Mouse (Mus musculus) liver, adult 2 months (tissue): ENCODE measurements around the gene Sgsm2. TPM values are rescaled to one million over a fixed set of nuclear protein-coding genes. Genes with fewer than 3 reads are reported as not detected.

Experiments used
- DNase-seq: peaks from one replicate; pipeline ENCODE4 v3.0.0-alpha.2; 2011; ENCODE audit warnings: low read depth, low spot score; ENCODE audit errors: extremely low read depth
- H3K27ac ChIP-seq: fragments of 200-500 bp; replicated peaks from 2 replicates; pipeline ENCODE4 v1.5.1; 2012; ENCODE audit warnings: low read depth, mild to moderate bottlenecking, control low read depth, inconsistent platforms, low read length; ENCODE audit not compliant: insufficient read depth
- H3K27me3 ChIP-seq: fragments of 200-500 bp; 2 replicates; pipeline ENCODE4 v1.6.1; 2012; ENCODE audit warnings: mild to moderate bottlenecking, moderate library complexity, low read length, inconsistent platforms; ENCODE audit not compliant: control insufficient read depth, insufficient read depth
- H3K36me3 ChIP-seq: fragments of 200-500 bp; 2 replicates; pipeline ENCODE4 v1.6.1; 2012; ENCODE audit warnings: low read length, inconsistent platforms; ENCODE audit not compliant: control insufficient read depth, insufficient read depth
- H3K4me1 ChIP-seq: fragments of 200-500 bp; 2 replicates; pipeline ENCODE4 v1.6.1; 2011; ENCODE audit warnings: low read length; ENCODE audit not compliant: control insufficient read depth, insufficient read depth
- H3K4me3 ChIP-seq: fragments of 200-500 bp; 2 replicates; pipeline ENCODE4 v1.5.1; 2011; ENCODE audit warnings: low read depth, mild to moderate bottlenecking, control low read depth, low read length, moderate library complexity; ENCODE audit not compliant: insufficient read depth
- H3K79me2 ChIP-seq: fragments of 200-500 bp; 2 replicates; pipeline ENCODE4 v1.6.1; 2012; ENCODE audit warnings: inconsistent platforms, mild to moderate bottlenecking, low read length, moderate library complexity; ENCODE audit not compliant: control insufficient read depth, insufficient read depth
- H3K9ac ChIP-seq: fragments of 200-500 bp; 2 replicates; pipeline ENCODE4 v1.6.1; 2012; ENCODE audit warnings: low read depth, mild to moderate bottlenecking, control low read depth, inconsistent platforms, low read length
- CTCF ChIP-seq: fragments of 200-500 bp; IDR thresholded peaks from 2 replicates; pipeline ENCODE4 v1.5.1; 2011; ENCODE audit warnings: low read depth, low read length, control low read depth
- POLR2A ChIP-seq: fragments of 200-500 bp; IDR thresholded peaks from 2 replicates; pipeline ENCODE4 v1.6.1; 2011; ENCODE audit warnings: low read length, control low read depth; ENCODE audit not compliant: insufficient read depth; ENCODE audit errors: extremely low read depth
- WGBS: fragments of 180-500 bp; shearing (Covaris S2); methylation state at CpG from one replicate; pipeline ENCODE4 v1.1.7; 2018; 5-methylcytosine and 5-hydroxymethylcytosine counted together
- polyA plus RNA-seq: library from polyadenylated mRNA; depleted of rRNA; stranded (reverse); fragments of >200 nt; gene quantifications from 2 replicates; pipeline ENCODE4 v1.2.3, GENCODE M21; 2012
- total RNA-seq: library from RNA; depleted of rRNA; stranded (reverse); fragments of >200 nt; gene quantifications from 2 replicates; pipeline ENCODE4 v1.2.3, GENCODE M21; 2014

The Sgsm2 gene
- total and polyA plus RNA-seq, 2 experiments = 1.5 to 7.5 TPM

- H3K79me2 ChIP-seq = peaks cover 44% of the 10 kb centered on the region
- H3K36me3 ChIP-seq = no peaks in the 10 kb centered on the region
- no peak for DNase-seq
- H3K27ac ChIP-seq = no peak overlapping the region
- no peak overlapping the region for H3K9ac ChIP-seq
- TF ChIP-seq POLR2A = no peak
- TF ChIP-seq CTCF = no peak
- H3K27me3 ChIP-seq = no peaks in the 10 kb centered on the region
- no peak overlapping the region for H3K4me3 ChIP-seq
- 97% methylated on average over 22 of the region's 22 CpGs for WGBS
- peaks cover 25% of the 10 kb centered on the region for H3K4me1 ChIP-seq
Measured at GRCm38 (mm10) chr11:74836225-74837055, 60.4 kb downstream of the Sgsm2 start.

- H3K27me3 ChIP-seq = no peaks in the 10 kb centered on the region
- DNase-seq = peak; percentile 56
- no peak overlapping the region for H3K9ac ChIP-seq
- WGBS = 37% methylated on average over 6 of the region's 6 CpGs
- TF ChIP-seq POLR2A (no peak), CTCF (no peak)
- H3K4me1 ChIP-seq = peaks cover 25% of the 10 kb centered on the region
- no peak overlapping the region for H3K27ac ChIP-seq
- H3K36me3 ChIP-seq = no peaks in the 10 kb centered on the region
- peaks cover 44% of the 10 kb centered on the region for H3K79me2 ChIP-seq
- H3K4me3 ChIP-seq = no peak overlapping the region
Measured at GRCm38 (mm10) chr11:74835593-74836224, 61.2 kb downstream of the Sgsm2 start.

- H3K27ac ChIP-seq = peak overlapping the region; percentile 30
- peaks cover 41% of the 10 kb centered on the region for H3K79me2 ChIP-seq
- WGBS = 50% methylated on average over 5 of the region's 5 CpGs
- TF ChIP-seq CTCF (no peak), POLR2A (no peak)
- DNase-seq = no peak
- H3K4me3 ChIP-seq = no peak overlapping the region
- peaks cover 25% of the 10 kb centered on the region for H3K4me1 ChIP-seq
- no peak overlapping the region for H3K9ac ChIP-seq
- H3K36me3 ChIP-seq = no peaks in the 10 kb centered on the region
- H3K27me3 ChIP-seq = no peaks in the 10 kb centered on the region
Measured at GRCm38 (mm10) chr11:74834650-74835277, 62.1 kb downstream of the Sgsm2 start.

GRCm38 (mm10) chr11:74834359-74834638 lies 62.6 kb downstream of the Sgsm2 start:
- H3K79me2 ChIP-seq = peaks cover 37% of the 10 kb centered on the region
- DNase-seq = no peak
- H3K27ac ChIP-seq = peak overlapping the region; percentile 13; the same call in 1 of the 2 replicates
- TF ChIP-seq POLR2A (no peak), CTCF (0 out of 2 replicates have a peak, but pooled peaks have one; percentile 7)
- WGBS = 30% methylated on average over 1 of the region's 1 CpGs
- H3K36me3 ChIP-seq = no peaks in the 10 kb centered on the region
- peaks cover 26% of the 10 kb centered on the region for H3K4me1 ChIP-seq
- H3K27me3 ChIP-seq = no peaks in the 10 kb centered on the region
- H3K4me3 ChIP-seq = no peak overlapping the region
- H3K9ac ChIP-seq = no peak overlapping the region

GRCm38 (mm10) chr11:74833536-74834358 lies 63.1 kb downstream of the Sgsm2 start:
- 40% methylated on average over 8 of the region's 8 CpGs for WGBS
- H3K36me3 ChIP-seq = no peaks in the 10 kb centered on the region
- TF ChIP-seq CTCF = no peak
- no peak for TF ChIP-seq POLR2A
- H3K27me3 ChIP-seq = no peaks in the 10 kb centered on the region
- H3K4me3 ChIP-seq = no peak overlapping the region
- peaks cover 35% of the 10 kb centered on the region for H3K79me2 ChIP-seq
- H3K9ac ChIP-seq = no peak overlapping the region
- H3K27ac ChIP-seq = peak overlapping the region; percentile 13; the same call in 1 of the 2 replicates
- peaks cover 29% of the 10 kb centered on the region for H3K4me1 ChIP-seq
- peak; percentile 36 for DNase-seq
